ENCODE assay signal across 17 mouse cellular contexts in genomic region chr14:28660872-28661588, GRCm38 (mm10).
DNase-seq lines count a peak whose midpoint lies in the region; ATAC-seq and TF ChIP-seq lines count a peak whose summit lies in the region.
"Had no signal": no experiment of that assay in that cellular context is flagged by ENCODE, and none has a peak within 500 bp of the region (broad histone marks: within the 10 kb centered on the region; RNA-seq: fewer than 3 reads in every experiment).

No protein-coding gene starts in this region.

- no peak overlapping the region for H3K4me2 ChIP-seq in forebrain, embryonic 15.5 days (replicated peaks)
- no peak overlapping the region for H3K4me2 ChIP-seq in forebrain, embryonic 12.5 days
- H3K4me2 ChIP-seq in forebrain, postnatal 0 days (ENCODE audit: low read depth), result no peak overlapping the region
- H3K4me2 ChIP-seq: embryonic facial prominence, embryonic 13.5 days; kidney, embryonic 15.5 days; stomach, embryonic 15.5 days had no signal

- no peak overlapping the region for H3K4me3 ChIP-seq in forebrain, embryonic 15.5 days
- H3K4me3 ChIP-seq in forebrain, embryonic 12.5 days (replicated peaks), result no peak overlapping the region
- no peak overlapping the region for H3K4me3 ChIP-seq in forebrain, postnatal 0 days (ENCODE audit: low read depth, low read length)
- H3K4me3 ChIP-seq: embryonic facial prominence, embryonic 13.5 days; heart, adult 2 months; kidney, embryonic 15.5 days; myocyte; stomach, embryonic 15.5 days had no signal

- H3K9ac ChIP-seq in forebrain, embryonic 15.5 days (replicated peaks), result no peak overlapping the region
- no peak overlapping the region for H3K9ac ChIP-seq in forebrain, embryonic 12.5 days
- H3K9ac ChIP-seq in forebrain, postnatal 0 days, result no peak overlapping the region
- H3K9ac ChIP-seq: embryonic facial prominence, embryonic 13.5 days; kidney, embryonic 15.5 days; stomach, embryonic 15.5 days had no signal

- no peaks in the 10 kb centered on the region for H3K36me3 ChIP-seq in forebrain, embryonic 15.5 days
- H3K36me3 ChIP-seq in forebrain, embryonic 12.5 days (replicated peaks), result no peaks in the 10 kb centered on the region
- H3K36me3 ChIP-seq in forebrain, postnatal 0 days (ENCODE audit: insufficient read depth), result no peaks in the 10 kb centered on the region
- H3K36me3 ChIP-seq: embryonic facial prominence, embryonic 13.5 days; G1E; kidney, embryonic 15.5 days; stomach, embryonic 15.5 days had no signal

- no peak overlapping the region; the same call in 1 of the 2 replicates for H3K27ac ChIP-seq in forebrain, embryonic 15.5 days (replicated peaks)
- H3K27ac ChIP-seq in forebrain, embryonic 12.5 days, result no peak overlapping the region
- H3K27ac ChIP-seq in forebrain, postnatal 0 days (ENCODE audit: low read depth, low read length), result no peak overlapping the region
- H3K27ac ChIP-seq: embryonic facial prominence, embryonic 13.5 days; heart, adult 2 months; kidney, embryonic 15.5 days; stomach, embryonic 15.5 days had no signal

- ATAC-seq in forebrain, embryonic 15.5 days (replicated peaks), result peak; percentile 68
- no peak for ATAC-seq in forebrain, embryonic 12.5 days (ENCODE audit: low FRiP score)
- peak; percentile 74 for ATAC-seq in forebrain, postnatal 0 days

- peaks cover 4% of the 10 kb centered on the region for H3K4me1 ChIP-seq in forebrain, embryonic 15.5 days
- H3K4me1 ChIP-seq in forebrain, embryonic 12.5 days, result 0 out of 2 replicates have a peak, but pooled peaks cover 8% of the 10 kb centered on the region
- peaks cover 4% of the 10 kb centered on the region; the same call in 1 of the 2 replicates for H3K4me1 ChIP-seq in forebrain, postnatal 0 days (ENCODE audit: insufficient read depth)
- H3K4me1 ChIP-seq: stomach, embryonic 15.5 days had no signal

- no peaks in the 10 kb centered on the region for H3K9me3 ChIP-seq in forebrain, embryonic 15.5 days
- H3K9me3 ChIP-seq in forebrain, embryonic 12.5 days, result no peaks in the 10 kb centered on the region
- H3K9me3 ChIP-seq in forebrain, postnatal 0 days (ENCODE audit: low read length), result no peaks in the 10 kb centered on the region
- H3K9me3 ChIP-seq: embryonic facial prominence, embryonic 13.5 days; kidney, embryonic 15.5 days; stomach, embryonic 15.5 days had no signal

- DNase-seq in kidney, postnatal 36 days, result peak; percentile 13 to 27
- no peak for DNase-seq in kidney, adult 8-10 months
- DNase-seq in cerebellum, adult 18-20 months, result peak; percentile 57 to 67
- peak; percentile 29 for DNase-seq in forebrain, postnatal 0 days
- no peak for DNase-seq in urinary bladder, adult 2 months (ENCODE audit: low spot score)
- no peak for DNase-seq in lung, postnatal 36 days
- DNase-seq: heart, adult 2 months; heart, postnatal 14 days; lung, adult 2 months; thymus, postnatal 14 days had no signal

- no peaks in the 10 kb centered on the region for H3K27me3 ChIP-seq in forebrain, embryonic 15.5 days
- H3K27me3 ChIP-seq in forebrain, embryonic 12.5 days, result no peaks in the 10 kb centered on the region
- no peaks in the 10 kb centered on the region for H3K27me3 ChIP-seq in forebrain, postnatal 0 days (ENCODE audit: insufficient read depth, low read length)
- H3K27me3 ChIP-seq: embryonic facial prominence, embryonic 13.5 days; kidney, embryonic 15.5 days; stomach, embryonic 15.5 days had no signal

- no peak for TF ChIP-seq CTCF in forebrain, postnatal 0 days (IDR thresholded peaks at IDR 0.05; ENCODE audit: low read depth)

- WGBS in forebrain, embryonic 15.5 days, result 24% methylated on average over 5 of the region's 5 CpGs
- WGBS in forebrain, embryonic 12.5 days, result 47% methylated on average over 5 of the region's 5 CpGs
- WGBS in forebrain, postnatal 0 days, result 35% methylated on average over 5 of the region's 5 CpGs

Comparison
In these comparisons a context has a peak if more than half of its experiments do, and no peak if none do; other contexts are left out.
1. DNase-seq: peak in kidney, postnatal 36 days (2 of 2), cerebellum, adult 18-20 months (2 of 2) and forebrain, postnatal 0 days (single experiment); none in kidney, adult 8-10 months (0 of 2), urinary bladder, adult 2 months (single experiment) and lung, postnatal 36 days (single experiment).